Mouse (Mus musculus) limb, embryonic 12.5 days (tissue): ENCODE results near the gene Nup54. TPM values are rescaled to one million over a fixed set of nuclear protein-coding genes. Genes with fewer than 3 reads are reported as not detected.

Source experiments
- microRNA-seq: library from miRNA; unstranded; fragments of <30 nt; microRNA quantifications from one replicate; pipeline ENCODE4, GENCODE M21; 2017
- polyA plus RNA-seq: library from polyadenylated mRNA; unstranded; fragments of >200 nt; fragmentation: Nextera tagmentation; extraction: Ambion mirVana; gene quantifications from 2 replicates; pipeline ENCODE4 v1.2.1, GENCODE M21; 2016

The Nup54 gene
- polyA plus RNA-seq, 1 experiment from 2014 or later: 66.8 TPM

Small RNAs within 50 kb of the gene (microRNA-seq; reads per million reads assigned to microRNA genes)
- gene Mir6415: not detected

Other genes starting within 250 kb of the Nup54 start
- not detected in 2 replicates for gene U90926, start 219.8 kb downstream of the Nup54 start, polyA plus RNA-seq
- gene Ppef2, start 178.9 kb downstream of the Nup54 start, polyA plus RNA-seq: not detected in 2 replicates
- gene Naaa, start 157.0 kb downstream of the Nup54 start, polyA plus RNA-seq: 4.8 and 6.0 TPM in 2 replicates
- gene Sdad1, start 124.7 kb downstream of the Nup54 start, polyA plus RNA-seq: 45.6 and 46.5 TPM in 2 replicates
- not detected in 2 replicates for gene Cxcl9, start 107.1 kb downstream of the Nup54 start, polyA plus RNA-seq
- gene Art3, start 103.4 kb downstream of the Nup54 start, polyA plus RNA-seq: 4.3 and 4.5 TPM in 2 replicates
- 0.29 and 0.32 TPM in 2 replicates for gene Cxcl10, start 86.3 kb downstream of the Nup54 start, polyA plus RNA-seq
- gene Scarb2, start 71.6 kb upstream of the Nup54 start, polyA plus RNA-seq: 9.0 and 9.4 TPM in 2 replicates
- gene Fam47e, start 119.8 kb upstream of the Nup54 start, polyA plus RNA-seq: 0.20 TPM in 1 of 2 replicates, not detected in the other
- gene Stbd1, start 167.8 kb upstream of the Nup54 start, polyA plus RNA-seq: 11.6 TPM in 2 replicates
- gene Ccdc158, start 240.1 kb upstream of the Nup54 start, polyA plus RNA-seq: 0.90 and 1.5 TPM in 2 replicates
- 5.9 and 6.6 TPM in 2 replicates for gene Shroom3, start 248.2 kb upstream of the Nup54 start, polyA plus RNA-seq